Mouse (Mus musculus) limb, embryonic 13.5 days (tissue): ENCODE data around the gene Runx2. TPM values are rescaled to one million over a fixed set of nuclear protein-coding genes. Genes with fewer than 3 reads are reported as not detected.

Experiments used
- ATAC-seq: fragments of 200-750 bp; cut with Nextera tagmentation; 2 replicates; pipeline ENCODE4 v1.8.0; 2017; ENCODE audit warnings: low read depth, moderate number of reproducible peaks, moderate TSS enrichment; ENCODE audit not compliant: low FRiP score
- H3K27ac ChIP-seq: fragments of 300-500 bp; sonication (generic); 2 replicates; pipeline ENCODE4 v1.5.1; 2015; ENCODE audit warnings: inconsistent platforms, mild to moderate bottlenecking, moderate library complexity
- H3K27me3 ChIP-seq: fragments of 300-500 bp; sonication (generic); 2 replicates; pipeline ENCODE4 v1.6.1; 2015; ENCODE audit warnings: mild to moderate bottlenecking, inconsistent platforms
- H3K36me3 ChIP-seq: fragments of 300-500 bp; sonication (generic); 2 replicates; pipeline ENCODE4 v1.6.1; 2015; ENCODE audit warnings: inconsistent platforms, mild to moderate bottlenecking, moderate library complexity
- H3K4me1 ChIP-seq: fragments of 300-500 bp; sonication (generic); 2 replicates; pipeline ENCODE4 v1.6.1; 2015; ENCODE audit warnings: inconsistent platforms
- H3K4me2 ChIP-seq: fragments of 300-500 bp; sonication (generic); replicated peaks from 2 replicates; pipeline ENCODE4 v1.6.1; 2015; ENCODE audit warnings: inconsistent platforms, mild to moderate bottlenecking, moderate library complexity
- H3K4me3 ChIP-seq: fragments of 300-500 bp; sonication (generic); 2 replicates; pipeline ENCODE4 v1.5.1; 2015; ENCODE audit warnings: moderate library complexity, mild to moderate bottlenecking, inconsistent platforms
- H3K9ac ChIP-seq: fragments of 300-500 bp; sonication (generic); 2 replicates; pipeline ENCODE4 v1.6.1; 2015; ENCODE audit warnings: mild to moderate bottlenecking, inconsistent platforms
- H3K9me3 ChIP-seq: fragments of 300-500 bp; sonication (generic); 2 replicates; pipeline ENCODE4 v1.6.1; 2016; ENCODE audit warnings: inconsistent platforms
- WGBS: fragments of 180-500 bp; shearing (Covaris S2); methylation state at CpG from one replicate; pipeline ENCODE4 v1.1.7; 2015; 5-methylcytosine and 5-hydroxymethylcytosine counted together
- polyA plus RNA-seq: library from polyadenylated mRNA; unstranded; fragments of >200 nt; fragmentation: Nextera tagmentation; extraction: Ambion mirVana; gene quantifications from 2 replicates; pipeline ENCODE4 v1.2.1, GENCODE M21; 2015

Gene Runx2
- polyA plus RNA-seq, 1 experiment from 2014 or later = 15.1 TPM

- Histone ChIP-seq H3K27me3 (peaks cover 3% of the 10 kb centered on the region; the same call in 1 of the 2 replicates), H3K9me3 (no peaks in the 10 kb centered on the region), H3K4me3 (no peak overlapping the region), H3K27ac (no peak overlapping the region), H3K36me3 (no peaks in the 10 kb centered on the region), H3K4me2 (no peak overlapping the region), H3K4me1 (peaks cover 20% of the 10 kb centered on the region), H3K9ac (no peak overlapping the region)
- ATAC-seq = no peak
- 82% methylated on average over 1 of the region's 1 CpGs for WGBS
Measured at GRCm38 (mm10) chr17:44767375-44767774, 47.2 kb downstream of the Runx2 start.

GRCm38 (mm10) chr17:44766975-44767374 is 47.6 kb downstream of the Runx2 start:
- 58% methylated on average over 2 of the region's 2 CpGs for WGBS

GRCm38 (mm10) chr17:44766318-44766717 is 48.3 kb downstream of the Runx2 start:
- no peak for ATAC-seq
- no peaks in the 10 kb centered on the region for H3K36me3 ChIP-seq
- 70% methylated on average over 11 of the region's 11 CpGs for WGBS

More at GRCm38 (mm10) chr17:44766975-44767374, 47.6 kb downstream of the Runx2 start:
- Histone ChIP-seq H3K9me3 (no peaks in the 10 kb centered on the region), H3K27me3 (peaks cover 3% of the 10 kb centered on the region; the same call in 1 of the 2 replicates), H3K36me3 (no peaks in the 10 kb centered on the region), H3K27ac (no peak overlapping the region), H3K4me2 (no peak overlapping the region), H3K9ac (no peak overlapping the region), H3K4me1 (peaks cover 20% of the 10 kb centered on the region), H3K4me3 (no peak overlapping the region)
- ATAC-seq = no peak

GRCm38 (mm10) chr17:44745378-44745777 is 69.2 kb downstream of the Runx2 start:
- Histone ChIP-seq H3K27ac (no peak overlapping the region), H3K9me3 (no peaks in the 10 kb centered on the region), H3K4me3 (no peak overlapping the region), H3K4me2 (no peak overlapping the region), H3K27me3 (peaks cover 21% of the 10 kb centered on the region), H3K9ac (no peak overlapping the region), H3K4me1 (0 out of 2 replicates have a peak, but pooled peaks cover 3% of the 10 kb centered on the region), H3K36me3 (no peaks in the 10 kb centered on the region)
- no peak for ATAC-seq
- 88% methylated on average over 8 of the region's 8 CpGs for WGBS

More at GRCm38 (mm10) chr17:44766318-44766717, 48.3 kb downstream of the Runx2 start:
- no peak overlapping the region for H3K27ac ChIP-seq
- H3K4me1 ChIP-seq = peaks cover 20% of the 10 kb centered on the region
- no peaks in the 10 kb centered on the region for H3K9me3 ChIP-seq
- no peak overlapping the region for H3K4me2 ChIP-seq
- no peak overlapping the region for H3K4me3 ChIP-seq
- no peak overlapping the region for H3K9ac ChIP-seq
- H3K27me3 ChIP-seq = peaks cover 3% of the 10 kb centered on the region; the same call in 1 of the 2 replicates

GRCm38 (mm10) chr17:44743780-44744179 is 70.8 kb downstream of the Runx2 start:
- Histone ChIP-seq H3K4me3 (no peak overlapping the region), H3K27me3 (peaks cover 36% of the 10 kb centered on the region), H3K4me1 (peaks cover 10% of the 10 kb centered on the region), H3K27ac (no peak overlapping the region), H3K4me2 (no peak overlapping the region), H3K9ac (no peak overlapping the region), H3K36me3 (no peaks in the 10 kb centered on the region), H3K9me3 (no peaks in the 10 kb centered on the region)
- ATAC-seq = no peak
- 64% methylated on average over 3 of the region's 3 CpGs for WGBS

- no peaks in the 10 kb centered on the region for H3K36me3 ChIP-seq
- H3K9ac ChIP-seq = no peak overlapping the region
- WGBS = 85% methylated on average over 9 of the region's 9 CpGs
- no peak for ATAC-seq
- no peak overlapping the region for H3K27ac ChIP-seq
- H3K4me3 ChIP-seq = no peak overlapping the region
- H3K27me3 ChIP-seq = peaks cover 49% of the 10 kb centered on the region
- H3K9me3 ChIP-seq = no peaks in the 10 kb centered on the region
- H3K4me1 ChIP-seq = peaks cover 26% of the 10 kb centered on the region
- no peak overlapping the region for H3K4me2 ChIP-seq
Measured at GRCm38 (mm10) chr17:44742246-44742645, 72.4 kb downstream of the Runx2 start.

GRCm38 (mm10) chr17:44738121-44738637 is 76.4 kb downstream of the Runx2 start:
- ATAC-seq = no peak
- Histone ChIP-seq H3K4me1 (peaks cover 36% of the 10 kb centered on the region), H3K9ac (peak overlapping the region; percentile 59; the same call in 1 of the 2 replicates), H3K4me3 (peak overlapping the region; percentile 70), H3K9me3 (no peaks in the 10 kb centered on the region), H3K4me2 (peak overlapping the region; percentile 89), H3K36me3 (no peaks in the 10 kb centered on the region), H3K27me3 (peaks cover 75% of the 10 kb centered on the region), H3K27ac (peak overlapping the region; percentile 12; the same call in 1 of the 2 replicates)
- 1% methylated on average over 21 of the region's 22 CpGs for WGBS

- Histone ChIP-seq H3K4me3 (peak overlapping the region; percentile 70), H3K4me2 (peak overlapping the region; percentile 89), H3K27me3 (peaks cover 72% of the 10 kb centered on the region), H3K9ac (peak overlapping the region; percentile 59), H3K27ac (peak overlapping the region; percentile 12), H3K36me3 (no peaks in the 10 kb centered on the region), H3K4me1 (peaks cover 36% of the 10 kb centered on the region), H3K9me3 (no peaks in the 10 kb centered on the region)
- WGBS = 1% methylated on average over 33 of the region's 33 CpGs
- no peak for ATAC-seq
Measured at GRCm38 (mm10) chr17:44737275-44738120, 77.1 kb downstream of the Runx2 start.

GRCm38 (mm10) chr17:44735991-44736561 is 78.5 kb downstream of the Runx2 start:
- WGBS = under 1% methylated on average over 67 of the region's 73 CpGs
- peak; percentile 51; the same call in 1 of the 2 replicates for ATAC-seq
- peak overlapping the region; percentile 89 for H3K4me2 ChIP-seq
- peak overlapping the region; percentile 70 for H3K4me3 ChIP-seq
- H3K27me3 ChIP-seq = peaks cover 73% of the 10 kb centered on the region
- peaks cover 33% of the 10 kb centered on the region for H3K4me1 ChIP-seq
- H3K9me3 ChIP-seq = no peaks in the 10 kb centered on the region
- H3K27ac ChIP-seq = peak overlapping the region; percentile 87
- H3K36me3 ChIP-seq = no peaks in the 10 kb centered on the region
- peak overlapping the region; percentile 86 for H3K9ac ChIP-seq

GRCm38 (mm10) chr17:44735223-44735990 is 79.2 kb downstream of the Runx2 start:
- Histone ChIP-seq H3K4me3 (peak overlapping the region; percentile 70), H3K36me3 (no peaks in the 10 kb centered on the region), H3K9ac (peak overlapping the region; percentile 86), H3K27ac (peak overlapping the region; percentile 87), H3K9me3 (no peaks in the 10 kb centered on the region), H3K4me2 (peak overlapping the region; percentile 89), H3K27me3 (peaks cover 69% of the 10 kb centered on the region), H3K4me1 (peaks cover 33% of the 10 kb centered on the region)
- WGBS = under 1% methylated on average over 59 of the region's 64 CpGs
- ATAC-seq = peak; percentile 28; the same call in 1 of the 2 replicates

- peak overlapping the region; percentile 87 for H3K27ac ChIP-seq
- H3K9me3 ChIP-seq = no peaks in the 10 kb centered on the region
- H3K9ac ChIP-seq = peak overlapping the region; percentile 86
- H3K4me2 ChIP-seq = peak overlapping the region; percentile 89
- ATAC-seq = no peak
- WGBS = under 1% methylated on average over 48 of the region's 48 CpGs
- no peaks in the 10 kb centered on the region for H3K36me3 ChIP-seq
- peaks cover 32% of the 10 kb centered on the region for H3K4me1 ChIP-seq
- peaks cover 65% of the 10 kb centered on the region for H3K27me3 ChIP-seq
- H3K4me3 ChIP-seq = peak overlapping the region; percentile 70
Measured at GRCm38 (mm10) chr17:44734501-44735222, 79.9 kb downstream of the Runx2 start.
